Mouse (Mus musculus) left cerebral cortex, adult 8-10 months (tissue): ENCODE results near the gene Thsd4. TPM values are rescaled to one million over a fixed set of nuclear protein-coding genes. Genes with fewer than 3 reads are reported as not detected.
A peak's percentile ranks its signal among the peaks of the same experiment; 100 is the strongest.
"Not testable (repeated sequence)": the region's sequence is repeated elsewhere in the genome, so short reads cannot be mapped to it uniquely, and the experiment has no call there.

Experiments used
- DNase-seq, 2 experiments: peaks; one replicate each; pipeline ENCODE4 v3.0.0; 2022; ENCODE audit warnings: low spot score in 2 of 2
- total RNA-seq, 4 experiments: library from RNA; stranded (reverse); gene quantifications; 2 replicates each; pipeline ENCODE4 v1.2.4; 2022

Thsd4 gene
- total RNA-seq, 4 experiments from 2014 or later: 5.3 to 6.3 (median 5.9) TPM

DNA sequence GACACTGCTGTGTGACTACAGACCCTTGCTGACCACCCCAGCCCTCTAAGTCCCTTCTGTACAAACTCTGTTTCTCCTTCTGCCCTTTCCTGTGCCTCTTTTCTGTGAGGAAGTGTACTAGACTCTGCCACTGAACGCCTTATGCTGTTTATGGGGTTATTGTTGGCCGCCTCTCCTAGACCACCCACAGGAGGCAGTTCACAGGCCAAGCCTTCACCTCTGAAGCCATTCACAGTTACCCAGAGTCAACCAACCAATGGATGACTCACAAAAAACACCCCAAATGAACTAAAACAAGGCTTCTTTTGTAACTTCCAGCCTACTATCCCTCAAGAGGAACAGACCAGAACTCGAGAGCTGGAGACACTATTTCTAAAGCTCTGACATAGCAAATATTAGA lies 520.4 kb downstream of the Thsd4 start:
- DNase-seq: no peak

DNA sequence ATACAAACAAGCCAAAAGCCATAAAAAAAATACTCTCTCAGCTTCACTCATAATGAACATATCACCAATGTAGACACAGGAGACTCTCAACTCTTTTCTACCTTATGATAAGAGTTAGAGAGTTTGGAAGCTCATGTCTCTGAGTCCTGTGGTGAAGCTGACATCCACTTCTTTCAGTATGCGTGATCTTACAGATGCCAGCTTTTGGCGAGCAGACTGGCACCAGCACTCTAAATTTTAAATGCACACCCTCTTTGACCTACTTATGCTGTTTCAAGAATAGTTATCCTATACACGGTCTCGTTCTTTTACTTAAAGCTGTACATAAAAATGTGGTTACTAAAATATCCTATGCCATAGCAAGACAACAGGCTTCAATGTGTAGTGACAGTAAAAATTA lies 524.1 kb downstream of the Thsd4 start:
- no peak for DNase-seq

DNA sequence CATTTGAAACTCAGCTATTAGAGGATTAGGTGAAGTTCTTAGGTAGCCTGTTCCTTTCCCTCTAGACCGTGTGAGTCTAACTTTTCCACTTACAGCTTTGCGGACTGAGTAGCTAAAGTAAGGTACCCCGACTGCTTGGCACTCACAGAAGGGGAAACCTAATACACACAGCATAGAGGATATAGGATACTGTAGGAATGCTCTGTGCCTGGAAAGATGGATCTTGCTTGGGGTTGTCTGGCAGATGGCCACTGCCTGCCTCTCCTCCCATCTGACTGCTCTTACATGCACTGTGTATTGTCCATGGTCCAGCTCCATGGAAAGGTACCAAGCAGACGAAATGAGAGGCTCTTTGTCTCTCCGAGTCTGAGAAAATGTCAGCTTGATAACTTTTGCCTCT lies 530.4 kb downstream of the Thsd4 start:
- no peak for DNase-seq

DNA sequence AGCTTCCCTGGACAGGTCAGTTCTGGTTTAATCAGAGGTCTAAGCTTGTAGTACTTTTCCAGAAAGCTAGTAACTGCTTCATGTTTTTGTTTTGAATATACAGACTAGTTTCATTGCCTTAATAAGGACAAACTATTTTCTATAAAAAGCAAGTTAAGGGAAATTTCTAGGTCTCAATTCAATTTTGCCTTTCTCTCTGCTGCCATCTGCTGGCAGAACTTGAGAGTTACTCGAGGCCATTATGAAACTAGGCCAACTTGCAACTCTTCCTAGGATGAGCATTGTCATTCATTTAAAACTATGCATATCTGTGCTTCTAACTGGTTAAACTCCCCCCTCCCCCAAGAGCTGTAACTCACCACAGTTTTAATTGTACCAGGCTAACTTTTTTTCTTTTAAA lies 532.0 kb downstream of the Thsd4 start:
- DNase-seq: peak in 1 of 2 experiments; percentile 26

DNA sequence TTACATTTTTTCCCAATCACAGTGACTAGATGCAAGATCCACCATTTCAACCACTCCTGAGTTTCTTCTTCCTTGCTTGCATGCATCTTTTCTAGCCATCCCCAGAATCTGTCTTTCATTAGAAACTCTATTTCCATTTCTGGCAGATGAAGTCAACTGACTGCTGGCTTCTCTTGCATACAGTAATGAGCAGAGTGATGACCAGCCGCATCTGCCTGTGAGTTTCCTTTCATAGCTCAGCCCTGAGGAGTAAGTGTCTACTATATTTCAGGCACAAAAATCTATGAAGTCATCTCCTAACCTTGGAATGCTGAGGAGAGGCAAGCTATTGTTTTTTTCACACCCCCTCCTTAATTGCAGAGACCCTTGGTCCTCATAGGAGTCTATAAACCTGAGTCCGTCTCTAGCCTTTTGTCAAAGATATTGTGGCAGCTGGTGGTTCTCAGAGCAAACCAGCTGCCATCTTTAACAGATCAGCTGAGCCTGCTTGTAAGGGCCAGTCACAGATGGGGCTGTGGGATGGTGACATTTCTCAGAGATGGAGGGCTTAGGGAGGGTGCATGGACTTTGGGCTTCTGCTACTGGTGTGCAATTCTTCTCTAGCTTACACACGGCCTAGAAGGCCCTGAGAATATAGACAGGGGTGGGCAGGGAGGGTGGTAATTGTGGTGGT lies 535.8 kb downstream of the Thsd4 start:
- peak in 1 of 2 experiments; percentile 52 for DNase-seq

DNA sequence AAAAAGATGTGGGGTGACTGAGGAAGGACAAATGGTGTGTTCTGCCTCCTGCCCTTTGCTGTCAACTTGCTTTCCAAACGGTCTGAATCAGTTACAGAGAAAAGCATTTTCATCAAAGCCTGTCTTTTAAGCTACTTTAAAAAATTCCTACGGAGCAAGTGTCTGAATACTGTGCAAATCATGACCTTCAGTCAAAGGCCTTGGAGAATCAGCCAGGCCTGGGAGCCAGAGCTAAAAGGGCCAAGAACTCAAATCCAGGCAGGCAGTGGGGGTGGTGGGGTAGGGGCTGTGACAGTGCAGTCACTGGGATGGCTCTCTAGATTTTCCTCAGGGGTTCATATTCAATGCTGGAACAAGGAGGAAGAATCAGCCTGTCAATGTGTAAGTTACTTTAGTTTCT lies 540.7 kb downstream of the Thsd4 start:
- DNase-seq: no peak

DNA sequence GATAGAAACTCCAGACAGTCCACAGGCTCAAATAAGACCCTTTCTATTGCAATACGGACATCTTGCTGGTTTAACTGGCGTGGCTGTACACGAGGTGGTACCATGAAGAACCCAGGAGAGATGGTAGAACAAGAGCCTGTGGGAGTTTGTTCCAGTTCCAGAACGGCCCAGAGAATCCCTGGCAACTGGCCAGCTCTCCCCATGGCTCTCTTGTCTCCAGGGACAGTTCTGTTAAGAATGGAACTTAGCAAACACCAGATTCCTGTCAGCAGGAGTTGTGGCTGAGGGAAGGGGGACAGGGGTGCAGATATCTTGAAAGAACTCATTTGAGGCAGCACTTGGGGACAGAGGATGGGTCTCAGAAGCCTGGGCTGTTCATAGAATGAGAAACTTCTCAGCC lies 550.6 kb downstream of the Thsd4 start:
- DNase-seq: no peak

DNA sequence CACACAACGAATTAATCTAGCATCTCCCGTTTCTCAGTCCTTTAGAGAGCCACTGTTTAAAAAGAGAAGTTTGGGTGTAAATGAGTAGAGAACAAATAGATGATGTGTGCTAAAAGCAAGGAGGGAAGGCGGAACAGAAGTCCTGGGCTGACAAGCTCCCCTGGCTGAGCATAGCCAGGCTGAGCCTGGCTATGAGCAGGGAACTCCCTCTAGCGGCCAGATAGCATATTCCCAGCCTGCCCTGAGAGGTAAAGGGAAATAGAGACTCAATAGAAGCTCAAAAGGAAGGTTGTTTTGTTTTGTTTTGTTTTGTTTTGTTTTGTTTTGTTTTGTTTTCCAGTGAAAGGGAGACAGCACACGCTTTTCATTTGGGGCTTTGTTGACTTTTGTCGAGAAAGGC lies 552.5 kb downstream of the Thsd4 start:
- DNase-seq: no peak

DNA sequence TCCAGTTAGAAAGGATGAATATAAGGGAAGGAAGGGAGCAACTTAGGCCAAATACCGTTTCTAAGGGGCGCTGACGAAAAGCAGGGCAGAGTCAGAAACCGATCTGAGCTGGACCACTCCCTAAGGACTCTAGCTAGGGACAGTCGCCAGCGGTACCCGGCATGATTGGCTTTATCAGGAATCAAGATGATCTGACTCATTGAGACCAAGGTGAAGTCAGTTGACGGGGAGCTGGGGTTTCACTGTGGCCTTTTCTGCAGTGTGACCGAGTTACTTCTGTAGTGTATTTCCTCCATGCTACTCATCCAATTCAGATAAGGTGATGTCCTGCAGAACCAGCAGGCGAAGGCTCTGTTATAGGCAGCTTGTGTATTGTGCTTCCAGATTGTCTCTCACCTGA lies 556.8 kb downstream of the Thsd4 start:
- DNase-seq: no peak

DNA sequence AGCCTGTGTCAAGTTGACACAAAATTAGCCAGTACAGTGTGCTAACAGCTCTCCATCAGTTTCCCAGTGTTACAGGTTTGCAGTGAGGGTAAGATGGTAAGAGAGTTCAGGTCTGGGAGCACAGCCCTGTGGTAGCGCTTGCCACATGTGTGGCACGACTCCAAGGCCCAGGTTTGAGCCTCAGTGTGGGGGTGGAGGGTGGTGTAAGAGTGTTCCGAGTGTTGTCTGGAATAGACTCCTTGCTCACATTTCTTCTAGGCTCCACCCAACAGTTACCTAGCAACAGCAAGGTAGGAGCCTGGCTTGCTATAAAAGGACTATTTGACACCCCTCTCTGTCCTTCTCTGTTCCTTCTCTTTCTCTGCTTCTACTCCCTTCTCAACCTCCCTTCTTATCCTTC lies 557.5 kb downstream of the Thsd4 start:
- DNase-seq: peak in 1 of 2 experiments; percentile 71

DNA sequence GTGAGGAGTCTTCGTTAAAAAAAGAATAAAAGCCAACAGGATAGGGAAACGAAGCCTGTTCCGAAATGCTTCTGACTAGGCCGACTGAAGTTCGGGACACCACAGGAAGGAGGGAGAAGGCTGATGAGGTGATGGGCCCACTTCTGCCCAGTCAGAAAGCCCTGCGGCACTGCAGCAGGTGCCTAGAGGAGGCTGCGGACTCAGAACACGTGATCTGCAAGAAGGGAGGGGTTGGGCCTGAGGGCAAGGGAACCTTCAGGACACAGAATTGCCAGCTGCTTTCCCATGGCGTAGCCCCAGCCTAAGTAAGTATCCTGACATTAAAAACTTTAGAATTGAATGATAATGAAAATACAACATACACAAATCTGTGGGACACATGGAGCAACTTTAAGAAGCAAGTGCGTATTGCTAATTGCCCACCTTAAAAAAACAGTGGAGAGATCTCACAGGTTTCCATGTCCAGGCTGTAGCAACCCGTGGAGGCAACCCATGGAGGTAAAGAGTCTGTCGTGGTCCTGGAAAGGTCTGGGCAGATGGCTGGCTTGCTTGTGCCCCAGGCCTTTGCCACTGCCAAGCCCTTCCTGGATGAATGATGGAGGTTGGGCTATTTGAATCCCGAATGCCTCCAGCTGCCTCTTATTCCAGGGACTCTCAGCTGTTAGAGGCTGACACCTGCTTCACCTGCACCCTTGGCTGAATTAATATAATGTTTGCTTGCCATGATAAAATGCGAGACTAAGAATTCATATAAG lies 560.5 kb downstream of the Thsd4 start:
- DNase-seq: no peak

DNA sequence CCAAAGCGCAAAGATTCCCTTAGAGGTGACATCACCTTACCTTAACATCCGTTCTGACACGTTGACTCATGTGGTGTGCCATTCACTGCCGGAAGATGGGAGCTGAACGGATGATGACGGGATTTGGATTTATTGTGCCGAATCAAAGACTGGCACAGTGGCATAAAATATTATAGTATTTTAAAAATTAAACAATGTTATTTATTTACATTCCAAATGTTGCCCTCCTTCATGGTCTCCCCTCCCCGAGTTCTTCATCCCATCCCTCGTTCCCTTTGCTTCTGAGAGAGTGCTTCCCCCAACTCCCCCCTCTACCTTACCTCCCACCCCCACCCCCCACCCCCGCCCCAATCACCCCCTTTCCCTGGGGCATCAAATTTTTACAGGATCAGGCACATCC lies 561.3 kb downstream of the Thsd4 start, which contains the start of gene Nr2e3:
Gene Nr2e3, minus strand, starts transcription at position 101 of the 400 bp plus-strand sequence.
- DNase-seq: no peak

DNA sequence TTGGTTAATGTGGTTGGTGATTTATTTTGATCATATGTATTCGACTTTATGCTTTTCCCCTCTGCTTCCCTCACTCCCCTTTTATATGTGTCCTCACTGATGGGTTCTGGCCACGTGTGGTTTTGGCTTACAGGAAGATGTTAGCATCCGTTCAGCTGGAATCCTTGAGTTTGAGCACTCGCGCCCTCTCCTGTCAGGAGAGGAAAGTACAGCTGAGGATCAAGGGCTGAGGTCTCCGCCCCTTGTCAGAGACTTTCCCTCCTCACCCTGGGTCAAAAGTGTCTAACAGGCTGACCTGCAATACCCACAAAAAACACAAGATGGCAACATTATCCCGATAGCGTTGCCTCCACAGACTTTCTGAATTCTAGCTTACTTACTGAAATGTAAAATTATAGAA lies 562.6 kb downstream of the Thsd4 start:
- peak; percentile 47 to 58 for DNase-seq

DNA sequence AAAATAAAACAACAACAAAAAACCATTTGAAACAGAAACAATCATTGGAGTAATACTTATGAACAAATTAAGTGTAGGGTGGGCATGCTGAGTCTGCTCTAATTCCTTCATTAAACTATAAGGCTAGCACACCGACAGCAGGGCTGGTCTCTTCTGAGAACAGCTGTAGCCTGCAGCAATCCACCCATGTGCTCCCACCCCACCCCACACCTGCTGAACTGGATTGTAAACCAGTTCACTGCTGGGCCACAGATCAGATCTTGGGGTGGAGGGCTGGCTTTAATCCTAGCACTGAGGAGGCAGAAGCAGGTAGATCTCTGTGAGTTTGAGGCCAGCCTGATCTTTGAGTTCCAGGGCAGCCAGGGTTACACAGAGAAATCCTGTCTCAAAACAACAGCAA lies 563.7 kb downstream of the Thsd4 start:
- DNase-seq: not testable (repeated sequence)

DNA sequence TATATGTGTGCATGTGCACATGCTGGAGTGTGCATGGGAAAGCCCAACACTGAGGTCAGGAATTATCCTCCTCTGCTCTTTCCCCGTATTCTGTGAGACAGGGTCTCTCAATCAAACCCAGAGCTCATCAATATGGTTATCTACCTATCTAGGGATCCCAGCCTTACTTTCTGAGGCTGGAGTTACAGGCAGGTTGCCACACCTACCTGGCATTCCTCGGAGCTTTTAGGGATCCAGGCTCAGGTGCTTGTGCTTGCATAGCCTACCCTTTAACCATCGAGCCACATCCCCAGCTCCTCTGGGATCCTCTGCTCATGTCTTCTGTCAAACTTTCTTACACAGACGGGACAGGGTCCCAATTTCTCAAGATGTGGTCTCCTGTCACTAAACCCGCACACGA lies 565.4 kb downstream of the Thsd4 start:
- no peak for DNase-seq

DNA sequence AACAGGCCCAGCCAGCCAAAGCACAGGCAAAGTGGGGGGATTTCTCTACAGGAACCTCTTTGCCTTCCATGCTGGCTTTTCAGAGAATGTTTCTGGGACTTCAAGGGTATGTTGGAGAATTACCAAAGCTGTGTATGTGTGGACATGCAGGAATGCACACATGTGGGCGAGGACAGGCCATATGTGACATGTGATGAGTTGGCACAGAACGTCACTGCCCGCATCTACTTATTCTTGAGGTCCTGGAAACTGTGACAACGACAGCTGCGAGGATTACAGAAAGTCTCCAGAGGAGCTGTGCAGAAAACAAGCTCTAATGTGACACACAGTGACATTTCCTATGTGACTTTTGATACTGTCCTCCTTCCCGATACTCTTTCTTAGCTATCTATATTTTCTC lies 566.2 kb downstream of the Thsd4 start:
- DNase-seq: no peak

DNA sequence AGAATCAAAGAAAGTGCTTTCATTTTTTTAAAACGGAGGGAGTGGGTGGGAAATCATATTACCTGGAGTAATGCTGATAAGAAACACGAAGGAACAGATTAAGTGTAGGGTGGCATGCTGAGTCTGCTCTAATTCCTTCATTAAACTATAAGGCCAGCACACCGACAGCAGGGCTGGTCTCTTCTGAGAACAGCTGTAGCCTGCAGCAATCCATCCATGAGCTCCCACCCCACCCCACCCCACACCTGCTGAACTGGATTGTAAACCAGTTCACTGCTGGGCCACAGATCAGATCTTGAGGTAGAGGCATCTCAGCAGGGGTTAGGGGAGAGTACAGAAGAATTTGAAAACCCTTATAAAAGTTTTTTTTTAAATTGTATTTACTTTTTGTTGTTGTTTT lies 566.6 kb downstream of the Thsd4 start:
- DNase-seq: no peak

DNA sequence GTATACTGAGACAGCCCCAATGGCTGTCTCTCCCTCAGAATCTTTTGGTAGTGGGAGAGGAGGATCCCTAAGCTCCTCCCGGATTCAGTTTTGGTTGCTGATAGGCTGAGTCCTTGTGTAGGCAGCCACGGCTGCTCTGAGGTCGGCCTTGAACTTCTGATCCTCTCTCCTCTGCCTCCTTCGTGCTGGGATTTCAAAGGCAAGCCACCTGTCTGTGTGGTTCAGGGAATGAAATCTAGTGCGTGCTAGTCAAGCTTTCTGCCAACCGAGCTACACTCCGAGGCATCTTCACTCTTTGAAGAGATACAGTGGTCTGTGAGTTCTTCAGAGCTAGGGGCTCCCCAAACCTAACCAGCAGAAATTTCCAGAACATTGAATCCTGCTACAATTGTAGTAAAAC lies 568.3 kb downstream of the Thsd4 start:
- DNase-seq: no peak

DNA sequence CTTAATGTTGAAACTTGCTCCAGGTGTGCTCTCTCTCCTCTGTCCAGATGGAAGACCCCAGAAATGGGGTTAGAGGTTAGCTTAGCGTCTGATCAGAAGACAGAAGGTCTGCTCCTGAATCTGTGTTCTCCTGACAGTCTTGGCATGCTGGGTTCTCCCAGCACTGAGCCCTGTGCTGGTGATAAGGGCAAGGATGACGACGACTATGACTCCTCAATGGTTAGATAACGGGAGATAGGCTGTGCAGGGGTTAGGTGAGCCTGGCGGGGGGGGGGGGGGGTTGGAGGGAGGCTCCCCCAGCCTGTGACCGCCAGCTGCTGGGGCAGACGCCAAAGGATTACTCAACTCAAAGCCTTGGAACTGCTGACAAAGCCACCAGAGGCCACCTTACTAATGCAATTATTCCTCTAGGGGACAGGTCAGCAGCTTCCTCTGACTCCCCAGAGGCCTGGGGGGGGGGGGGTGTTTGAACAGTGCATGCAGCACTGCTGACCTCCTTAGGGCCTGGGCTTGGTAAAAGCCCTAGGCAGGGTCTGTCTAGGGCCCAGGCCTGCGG lies 569.3 kb downstream of the Thsd4 start:
- no peak for DNase-seq

DNA sequence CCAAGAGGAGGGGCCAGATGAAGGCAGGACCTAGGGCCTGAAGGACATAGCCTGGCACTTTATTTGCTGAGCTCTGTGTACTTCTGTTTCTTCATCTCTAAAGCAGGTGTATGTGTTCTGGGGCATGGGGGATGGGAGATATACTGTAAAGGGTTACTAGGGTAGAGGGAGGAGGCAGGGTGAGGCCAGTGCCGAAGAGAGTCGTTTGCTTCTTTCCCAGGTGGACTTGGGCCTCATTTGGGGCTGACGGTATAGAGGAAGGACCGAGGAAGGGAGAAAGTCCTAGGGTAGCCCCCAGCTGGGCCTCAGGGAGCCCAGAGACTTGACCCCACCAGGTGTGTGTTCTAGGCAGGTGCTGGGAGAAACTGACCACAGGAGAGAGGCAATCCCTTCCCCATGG lies 569.9 kb downstream of the Thsd4 start:
- DNase-seq: no peak

DNA sequence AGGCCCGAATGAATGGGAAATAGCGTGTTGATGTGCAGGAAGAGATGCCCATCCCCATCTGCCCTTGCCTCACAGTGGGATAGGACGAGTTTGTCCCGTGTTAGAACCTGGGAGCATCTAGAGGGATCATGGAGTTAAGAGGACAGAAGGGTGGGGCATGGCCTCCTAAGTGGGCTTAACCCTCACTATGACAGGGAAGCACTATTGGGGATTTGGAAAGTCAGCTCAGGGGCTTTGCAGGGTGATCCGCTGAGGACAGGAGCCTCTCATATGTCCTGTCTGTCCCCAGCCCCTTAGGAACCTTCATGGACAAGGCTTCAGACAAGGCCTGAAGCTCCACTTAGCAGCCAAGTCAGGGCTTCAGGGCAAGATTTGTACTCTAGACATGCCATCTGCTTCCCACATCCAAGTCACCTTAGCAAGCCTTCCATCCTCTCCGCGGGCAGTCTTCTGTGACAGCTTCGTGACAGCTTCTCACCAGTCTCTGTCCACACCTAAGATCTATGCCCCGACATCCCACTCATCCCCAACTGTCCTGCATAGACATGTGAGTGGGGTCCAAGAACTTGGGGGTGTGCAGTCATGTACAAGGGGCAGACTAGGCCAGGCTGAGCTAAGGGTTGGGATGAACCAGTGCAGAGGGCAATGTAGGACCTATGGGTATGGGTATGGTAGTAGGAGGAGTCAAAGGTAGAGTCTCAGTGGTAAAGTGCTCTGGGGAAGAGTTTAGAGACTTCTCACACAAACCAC lies 570.7 kb downstream of the Thsd4 start:
- DNase-seq: no peak

DNA sequence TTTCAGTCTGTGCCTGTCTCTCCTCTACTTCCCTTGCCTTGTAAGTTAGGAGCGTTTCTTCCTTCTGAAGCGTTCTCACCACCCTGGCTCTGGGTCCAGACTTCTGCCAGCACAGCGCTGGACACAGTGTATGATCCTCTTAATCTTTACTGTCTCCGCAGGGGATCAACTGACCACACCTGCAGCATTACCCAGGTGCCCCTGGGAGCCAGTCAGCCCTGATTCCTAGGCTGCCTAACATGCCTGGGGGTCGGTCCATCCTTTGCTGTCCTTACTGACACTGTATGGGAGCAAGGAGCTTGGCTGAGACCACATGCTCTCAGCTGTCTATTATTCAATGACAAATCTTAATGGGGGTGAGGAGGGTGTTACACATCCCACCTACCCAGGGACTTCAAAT lies 571.9 kb downstream of the Thsd4 start:
- no peak for DNase-seq
